Mouse (Mus musculus): ENCODE data around the gene Zfp518b.

Gene Zfp518b

GRCm38 (mm10) chr5:38654571-38654970 lies 30.1 kb downstream of the Zfp518b start:
- no peak for DNase-seq (ENCODE audit: low read depth, low spot score)
- no peaks in the 10 kb centered on the region for H3K27me3 ChIP-seq (ENCODE audit: control insufficient read depth, insufficient read depth, low read length, poor library complexity, severe bottlenecking)
- H3K36me3 ChIP-seq (ENCODE audit: control insufficient read depth, insufficient read depth, low read length, poor library complexity, severe bottlenecking), result no peaks in the 10 kb centered on the region

GRCm38 (mm10) chr5:38653101-38653500 lies 31.5 kb downstream of the Zfp518b start:
- Histone ChIP-seq H3K27me3 (ENCODE audit: control insufficient read depth, insufficient read depth, low read length, poor library complexity, severe bottlenecking) (no peaks in the 10 kb centered on the region), H3K36me3 (ENCODE audit: control insufficient read depth, insufficient read depth, low read length, poor library complexity, severe bottlenecking) (no peaks in the 10 kb centered on the region)
- no peak for DNase-seq (ENCODE audit: low read depth, low spot score)

- no peaks in the 10 kb centered on the region for H3K36me3 ChIP-seq (ENCODE audit: control insufficient read depth, insufficient read depth, low read length, poor library complexity, severe bottlenecking)
- DNase-seq (ENCODE audit: low read depth, low spot score), result no peak
- H3K27me3 ChIP-seq (ENCODE audit: control insufficient read depth, insufficient read depth, low read length, poor library complexity, severe bottlenecking), result no peaks in the 10 kb centered on the region
Measured at GRCm38 (mm10) chr5:38651455-38651854, 33.2 kb downstream of the Zfp518b start.

- no peaks in the 10 kb centered on the region for H3K27me3 ChIP-seq (ENCODE audit: control insufficient read depth, insufficient read depth, low read length, poor library complexity, severe bottlenecking)
- no peak for DNase-seq (ENCODE audit: low read depth, low spot score)
- no peaks in the 10 kb centered on the region for H3K36me3 ChIP-seq (ENCODE audit: control insufficient read depth, insufficient read depth, low read length, poor library complexity, severe bottlenecking)
Measured at GRCm38 (mm10) chr5:38641526-38641925, 43.1 kb downstream of the Zfp518b start.

GRCm38 (mm10) chr5:38636301-38636749 lies 48.3 kb downstream of the Zfp518b start:
- DNase-seq (ENCODE audit: low read depth, low spot score), result no peak
- Histone ChIP-seq H3K27me3 (ENCODE audit: control insufficient read depth, insufficient read depth, low read length, poor library complexity, severe bottlenecking) (no peaks in the 10 kb centered on the region), H3K36me3 (ENCODE audit: control insufficient read depth, insufficient read depth, low read length, poor library complexity, severe bottlenecking) (no peaks in the 10 kb centered on the region)

GRCm38 (mm10) chr5:38635696-38636095 lies 48.9 kb downstream of the Zfp518b start:
- Histone ChIP-seq H3K27me3 (ENCODE audit: control insufficient read depth, insufficient read depth, low read length, poor library complexity, severe bottlenecking) (no peaks in the 10 kb centered on the region), H3K36me3 (ENCODE audit: control insufficient read depth, insufficient read depth, low read length, poor library complexity, severe bottlenecking) (no peaks in the 10 kb centered on the region)
- DNase-seq (ENCODE audit: low read depth, low spot score), result no peak

GRCm38 (mm10) chr5:38634321-38635164 lies 50.1 kb downstream of the Zfp518b start:
- Histone ChIP-seq H3K36me3 (ENCODE audit: control insufficient read depth, insufficient read depth, low read length, poor library complexity, severe bottlenecking) (no peaks in the 10 kb centered on the region), H3K27me3 (ENCODE audit: control insufficient read depth, insufficient read depth, low read length, poor library complexity, severe bottlenecking) (no peaks in the 10 kb centered on the region)
- DNase-seq (ENCODE audit: low read depth, low spot score), result no peak

- H3K36me3 ChIP-seq (ENCODE audit: control insufficient read depth, insufficient read depth, low read length, poor library complexity, severe bottlenecking), result no peaks in the 10 kb centered on the region
- peak; percentile 68 for DNase-seq (ENCODE audit: low read depth, low spot score)
- H3K27me3 ChIP-seq (ENCODE audit: control insufficient read depth, insufficient read depth, low read length, poor library complexity, severe bottlenecking), result no peaks in the 10 kb centered on the region
Measured at GRCm38 (mm10) chr5:38632463-38633449, 51.9 kb downstream of the Zfp518b start.

- no peak for DNase-seq (ENCODE audit: low read depth, low spot score)
- H3K36me3 ChIP-seq (ENCODE audit: control insufficient read depth, insufficient read depth, low read length, poor library complexity, severe bottlenecking), result no peaks in the 10 kb centered on the region
- no peaks in the 10 kb centered on the region for H3K27me3 ChIP-seq (ENCODE audit: control insufficient read depth, insufficient read depth, low read length, poor library complexity, severe bottlenecking)
Measured at GRCm38 (mm10) chr5:38628023-38628422, 56.6 kb downstream of the Zfp518b start.

GRCm38 (mm10) chr5:38626883-38627282 lies 57.7 kb downstream of the Zfp518b start:
- H3K27me3 ChIP-seq (ENCODE audit: control insufficient read depth, insufficient read depth, low read length, poor library complexity, severe bottlenecking), result no peaks in the 10 kb centered on the region
- no peak for DNase-seq (ENCODE audit: low read depth, low spot score)
- H3K36me3 ChIP-seq (ENCODE audit: control insufficient read depth, insufficient read depth, low read length, poor library complexity, severe bottlenecking), result no peaks in the 10 kb centered on the region

- DNase-seq (ENCODE audit: low read depth, low spot score), result peak; percentile 43
- Histone ChIP-seq H3K36me3 (ENCODE audit: control insufficient read depth, insufficient read depth, low read length, poor library complexity, severe bottlenecking) (no peaks in the 10 kb centered on the region), H3K27me3 (ENCODE audit: control insufficient read depth, insufficient read depth, low read length, poor library complexity, severe bottlenecking) (no peaks in the 10 kb centered on the region)
Measured at GRCm38 (mm10) chr5:38620783-38621182, 63.8 kb downstream of the Zfp518b start.

GRCm38 (mm10) chr5:38618908-38619307 lies 65.7 kb downstream of the Zfp518b start:
- no peaks in the 10 kb centered on the region for H3K36me3 ChIP-seq (ENCODE audit: control insufficient read depth, insufficient read depth, low read length, poor library complexity, severe bottlenecking)
- DNase-seq (ENCODE audit: low read depth, low spot score), result no peak

More at GRCm38 (mm10) chr5:38618908-38619307, 65.7 kb downstream of the Zfp518b start:
- no peaks in the 10 kb centered on the region for H3K27me3 ChIP-seq (ENCODE audit: control insufficient read depth, insufficient read depth, low read length, poor library complexity, severe bottlenecking)

Data from splenic B cell, adult 2 months (primary cell).